Mouse (Mus musculus): ENCODE results near the gene AC140267.1. TPM values are rescaled to one million over a fixed set of nuclear protein-coding genes. Genes with fewer than 3 reads are reported as not detected.
A peak's percentile ranks its signal among the peaks of the same experiment; 100 is the strongest.

The AC140267.1 gene
- total and polyA plus RNA-seq, 2 experiments: not detected

- Histone ChIP-seq H3K4me3 (ENCODE audit: insufficient read depth, low read depth, low read length) (peak overlapping the region; percentile 85), H3K27ac (replicated peaks; ENCODE audit: insufficient read depth, low read depth, low read length) (peak overlapping the region; percentile 96), H3K4me1 (ENCODE audit: control insufficient read depth, insufficient read depth, low read length) (peaks cover 15% of the 10 kb centered on the region), H3K27me3 (ENCODE audit: control insufficient read depth, insufficient read depth, low read length) (no peaks in the 10 kb centered on the region), H3K79me2 (ENCODE audit: control insufficient read depth, insufficient read depth, low read length) (peaks cover 12% of the 10 kb centered on the region; the same call in 1 of the 2 replicates), H3K9ac (ENCODE audit: low read depth, low read length) (peak overlapping the region; percentile 98), H3K36me3 (ENCODE audit: control insufficient read depth, insufficient read depth, low read length) (peaks cover 18% of the 10 kb centered on the region)
- DNase-seq (ENCODE audit: extremely low read depth, low read depth, low spot score): no peak
- WGBS: 25% methylated on average over 12 of the region's 12 CpGs
- TF ChIP-seq CTCF (IDR thresholded peaks at IDR 0.05; ENCODE audit: low read depth, low read length) (no peak), POLR2A (IDR thresholded peaks at IDR 0.05; ENCODE audit: extremely low read depth, insufficient read depth, low read length) (no peak)
These were observed 21.3 kb downstream of the AC140267.1 start for GRCm38 (mm10) chr15:80256656-80257601.

- Histone ChIP-seq H3K9ac (ENCODE audit: low read depth, low read length) (peak overlapping the region; percentile 42), H3K79me2 (ENCODE audit: control insufficient read depth, insufficient read depth, low read length) (peaks cover 15% of the 10 kb centered on the region; the same call in 1 of the 2 replicates), H3K4me1 (ENCODE audit: control insufficient read depth, insufficient read depth, low read length) (peaks cover 15% of the 10 kb centered on the region), H3K36me3 (ENCODE audit: control insufficient read depth, insufficient read depth, low read length) (peaks cover 18% of the 10 kb centered on the region), H3K27ac (replicated peaks; ENCODE audit: insufficient read depth, low read depth, low read length) (peak overlapping the region; percentile 31), H3K27me3 (ENCODE audit: control insufficient read depth, insufficient read depth, low read length) (no peaks in the 10 kb centered on the region), H3K4me3 (ENCODE audit: insufficient read depth, low read depth, low read length) (peak overlapping the region; percentile 5; the same call in 1 of the 2 replicates)
- DNase-seq (ENCODE audit: extremely low read depth, low read depth, low spot score): peak; percentile 43
- TF ChIP-seq CTCF (IDR thresholded peaks at IDR 0.05; ENCODE audit: low read depth, low read length) (no peak), POLR2A (IDR thresholded peaks at IDR 0.05; ENCODE audit: extremely low read depth, insufficient read depth, low read length) (no peak)
- whole genome bisulfite sequencing: 11% methylated on average over 4 of the region's 4 CpGs
These were observed 22.1 kb downstream of the AC140267.1 start for GRCm38 (mm10) chr15:80257602-80258239.

GRCm38 (mm10) chr15:80258240-80259170 is 22.9 kb downstream of the AC140267.1 start:
- 27% methylated on average over 11 of the region's 11 CpGs for WGBS
- peaks cover 20% of the 10 kb centered on the region for H3K4me1 ChIP-seq (ENCODE audit: control insufficient read depth, insufficient read depth, low read length)
- H3K27ac ChIP-seq (replicated peaks; ENCODE audit: insufficient read depth, low read depth, low read length): peak overlapping the region; percentile 31
- no peak overlapping the region for H3K4me3 ChIP-seq (ENCODE audit: insufficient read depth, low read depth, low read length)
- H3K27me3 ChIP-seq (ENCODE audit: control insufficient read depth, insufficient read depth, low read length): no peaks in the 10 kb centered on the region
- DNase-seq (ENCODE audit: extremely low read depth, low read depth, low spot score): peak; percentile 60
- peaks cover 22% of the 10 kb centered on the region; the same call in 1 of the 2 replicates for H3K79me2 ChIP-seq (ENCODE audit: control insufficient read depth, insufficient read depth, low read length)
- H3K36me3 ChIP-seq (ENCODE audit: control insufficient read depth, insufficient read depth, low read length): peaks cover 18% of the 10 kb centered on the region
- TF ChIP-seq POLR2A (IDR thresholded peaks at IDR 0.05; ENCODE audit: extremely low read depth, insufficient read depth, low read length) (0 out of 2 replicates have a peak, but pooled peaks have one; percentile 31), CTCF (IDR thresholded peaks at IDR 0.05; ENCODE audit: low read depth, low read length) (no peak)
- peak overlapping the region; percentile 15; the same call in 1 of the 2 replicates for H3K9ac ChIP-seq (ENCODE audit: low read depth, low read length)

GRCm38 (mm10) chr15:80259406-80260045 is 23.9 kb downstream of the AC140267.1 start:
- Histone ChIP-seq H3K4me1 (ENCODE audit: control insufficient read depth, insufficient read depth, low read length) (peaks cover 16% of the 10 kb centered on the region), H3K27me3 (ENCODE audit: control insufficient read depth, insufficient read depth, low read length) (no peaks in the 10 kb centered on the region), H3K9ac (ENCODE audit: low read depth, low read length) (no peak overlapping the region), H3K27ac (replicated peaks; ENCODE audit: insufficient read depth, low read depth, low read length) (peak overlapping the region; percentile 0), H3K36me3 (ENCODE audit: control insufficient read depth, insufficient read depth, low read length) (peaks cover 18% of the 10 kb centered on the region), H3K79me2 (ENCODE audit: control insufficient read depth, insufficient read depth, low read length) (peaks cover 24% of the 10 kb centered on the region; the same call in 1 of the 2 replicates), H3K4me3 (ENCODE audit: insufficient read depth, low read depth, low read length) (no peak overlapping the region)
- TF ChIP-seq CTCF (IDR thresholded peaks at IDR 0.05; ENCODE audit: low read depth, low read length) (no peak), POLR2A (IDR thresholded peaks at IDR 0.05; ENCODE audit: extremely low read depth, insufficient read depth, low read length) (no peak)
- DNase-seq (ENCODE audit: extremely low read depth, low read depth, low spot score): peak; percentile 71
- WGBS: 48% methylated on average over 8 of the region's 8 CpGs

GRCm38 (mm10) chr15:80260677-80261076 is 25.0 kb downstream of the AC140267.1 start:
- Histone ChIP-seq H3K27ac (replicated peaks; ENCODE audit: insufficient read depth, low read depth, low read length) (no peak overlapping the region), H3K4me3 (ENCODE audit: insufficient read depth, low read depth, low read length) (no peak overlapping the region), H3K4me1 (ENCODE audit: control insufficient read depth, insufficient read depth, low read length) (peaks cover 16% of the 10 kb centered on the region), H3K9ac (ENCODE audit: low read depth, low read length) (no peak overlapping the region), H3K79me2 (ENCODE audit: control insufficient read depth, insufficient read depth, low read length) (peaks cover 21% of the 10 kb centered on the region; the same call in 1 of the 2 replicates), H3K36me3 (ENCODE audit: control insufficient read depth, insufficient read depth, low read length) (peaks cover 18% of the 10 kb centered on the region), H3K27me3 (ENCODE audit: control insufficient read depth, insufficient read depth, low read length) (no peaks in the 10 kb centered on the region)
- WGBS: 16% methylated on average over 3 of the region's 3 CpGs
- DNase-seq (ENCODE audit: extremely low read depth, low read depth, low spot score): peak; percentile 58
- TF ChIP-seq POLR2A (IDR thresholded peaks at IDR 0.05; ENCODE audit: extremely low read depth, insufficient read depth, low read length) (no peak), CTCF (IDR thresholded peaks at IDR 0.05; ENCODE audit: low read depth, low read length) (peak; percentile 99)
